Mouse (Mus musculus): ENCODE results near the gene Cc2d2a.
A peak's percentile ranks its signal among the peaks of the same experiment; 100 is the strongest.

Cc2d2a gene

DNA sequence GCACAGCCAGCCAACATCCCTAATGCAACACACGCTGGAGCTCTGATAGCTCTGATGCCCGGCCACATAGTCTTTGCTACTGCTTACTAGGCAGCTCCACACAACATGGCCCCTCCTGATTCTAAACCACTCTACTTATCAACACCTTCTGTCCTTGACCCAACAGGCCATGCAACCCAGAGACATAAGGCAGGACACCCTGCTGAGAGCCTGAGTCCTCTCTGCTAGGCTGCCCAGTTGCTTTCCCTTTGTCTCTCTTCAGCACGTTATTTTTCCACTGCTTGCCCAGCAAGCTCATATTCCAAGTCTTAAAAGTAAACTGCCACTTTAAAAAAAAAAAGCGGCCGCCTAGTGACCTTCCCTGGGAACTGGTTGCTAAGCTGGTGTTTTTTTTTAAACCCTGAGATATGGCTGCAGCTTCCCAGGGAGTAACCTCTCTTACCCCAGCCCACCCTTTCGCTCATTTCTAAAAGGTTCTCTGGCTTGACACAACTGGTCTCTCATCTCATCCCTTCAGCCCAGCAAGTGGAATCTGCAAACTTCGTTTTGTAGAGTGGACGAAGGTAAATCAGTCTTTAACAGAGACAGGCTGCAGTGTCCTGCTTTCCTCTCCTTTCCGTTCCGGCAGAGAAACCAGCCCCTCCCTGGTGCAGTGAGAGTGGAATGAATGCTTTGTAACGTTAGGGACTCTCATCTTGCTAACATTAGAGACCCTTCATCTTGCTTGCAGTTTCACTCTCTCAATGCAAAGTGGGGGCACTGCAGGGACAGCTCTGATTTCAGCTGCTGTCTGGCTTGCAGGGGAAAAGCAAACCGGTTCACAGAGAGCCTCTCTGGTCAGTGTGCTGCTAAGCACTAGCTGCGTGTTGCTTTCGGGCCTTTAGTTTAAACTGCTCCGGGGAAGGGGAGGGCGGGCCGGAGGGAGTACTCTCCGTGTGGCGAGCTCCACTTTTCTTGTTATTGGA is at the start of gene Cc2d2a:
Gene Cc2d2a, plus strand, starts transcription at position 350 of the 965 bp plus-strand sequence.
- peak; percentile 68 for DNase-seq

DNA sequence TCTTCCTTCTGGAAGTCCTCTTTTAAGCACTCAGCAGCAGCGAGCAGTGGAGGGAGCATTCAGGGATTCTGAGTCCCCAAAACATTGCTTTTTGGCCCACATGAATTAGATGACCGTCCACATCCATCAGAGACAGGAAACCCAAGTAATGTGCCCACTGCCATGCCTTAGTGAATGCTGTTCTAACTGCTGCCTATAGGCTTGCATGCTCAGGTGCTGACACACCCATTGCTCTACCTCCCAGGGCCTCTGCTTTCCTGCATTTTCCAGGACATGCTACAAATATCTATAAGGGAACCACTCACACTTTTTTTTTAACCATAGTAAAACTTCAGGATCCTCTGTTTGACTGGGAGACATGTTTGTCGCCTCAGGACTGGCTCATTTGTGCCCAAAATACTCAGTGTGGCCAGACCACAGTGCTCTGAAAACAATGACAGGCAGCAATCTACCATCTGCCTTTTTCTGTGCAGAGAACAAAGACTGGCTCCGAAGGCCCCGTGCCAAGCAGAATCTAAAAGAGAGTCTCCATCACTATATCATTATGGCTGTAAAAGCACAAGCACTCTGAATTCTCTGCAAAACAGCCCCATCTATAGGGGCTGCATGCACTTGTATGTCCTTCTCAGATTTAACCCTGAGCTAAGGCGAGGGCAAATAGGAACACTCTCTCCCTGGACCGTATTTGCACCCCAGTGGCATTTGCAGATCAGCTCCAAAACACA is 40.4 kb upstream of the Cc2d2a start:
- peak; percentile 18 for DNase-seq

DNA sequence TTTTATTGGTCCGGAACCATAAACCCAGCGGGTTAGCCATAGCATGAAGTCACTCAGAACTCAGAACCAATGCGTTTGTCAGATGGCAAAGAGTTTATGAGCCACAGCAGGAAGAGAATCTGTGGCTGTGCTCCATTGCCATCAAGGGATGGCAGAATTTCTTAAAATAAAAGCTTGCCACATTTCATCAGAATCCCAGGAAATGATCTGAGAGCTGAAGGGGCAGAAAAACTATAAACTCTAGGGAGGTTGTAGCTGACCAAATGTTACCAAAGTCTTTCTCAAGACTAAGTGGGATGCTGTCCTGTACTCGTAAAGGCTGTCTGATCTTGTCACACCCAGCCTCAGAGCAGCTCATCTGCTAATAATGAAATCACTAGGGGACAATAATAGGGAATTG is 36.7 kb upstream of the Cc2d2a start:
- no peak for DNase-seq

DNA sequence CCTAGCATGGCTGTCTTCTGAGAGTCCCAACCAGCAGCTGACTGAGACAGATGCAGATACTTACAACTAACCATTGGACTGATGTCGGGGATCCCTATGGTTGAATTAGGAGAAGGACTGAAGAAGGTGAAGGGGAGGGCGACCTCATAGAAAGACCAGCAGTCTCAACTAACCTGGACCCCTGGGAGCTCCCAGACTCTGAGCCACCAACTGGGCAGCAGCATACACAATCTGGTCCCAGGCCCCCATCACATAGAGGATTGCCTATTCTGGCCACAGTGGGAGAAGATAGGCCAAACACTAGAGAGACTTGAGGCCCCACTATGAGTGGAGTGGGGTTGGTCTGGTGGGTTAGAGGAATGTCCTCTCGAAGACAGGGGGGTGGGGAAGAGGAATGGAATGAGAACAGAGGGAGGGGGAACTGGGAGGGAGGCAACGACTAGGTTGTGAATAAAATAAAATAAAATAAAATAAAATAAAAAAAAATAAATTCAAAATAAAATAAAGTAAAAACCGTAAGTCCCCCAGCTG is 28.0 kb upstream of the Cc2d2a start:
- no peak for DNase-seq

DNA sequence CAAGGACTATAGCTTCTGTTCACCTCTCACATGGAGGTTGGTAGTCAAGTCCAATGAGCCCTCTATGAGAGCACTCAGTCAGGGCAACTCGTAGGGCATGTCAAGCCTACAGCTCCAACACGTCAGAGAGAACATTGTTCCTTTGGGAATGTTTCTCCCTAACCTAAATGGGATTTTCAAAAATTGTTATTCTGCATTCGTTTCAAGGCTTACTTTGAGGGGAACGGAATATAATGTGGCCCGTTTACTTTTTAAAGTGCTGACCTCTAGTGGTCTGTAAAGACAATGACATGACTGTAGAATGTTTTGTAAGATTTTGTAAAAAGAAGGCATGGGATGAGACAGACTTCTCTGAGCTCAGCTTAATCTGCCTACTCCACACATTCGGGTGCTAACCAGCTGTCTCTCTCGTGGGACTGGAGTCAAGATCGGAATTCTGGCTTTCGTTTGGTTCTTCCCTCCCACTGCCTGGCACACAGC is 27.5 kb upstream of the Cc2d2a start:
- no peak for DNase-seq

DNA sequence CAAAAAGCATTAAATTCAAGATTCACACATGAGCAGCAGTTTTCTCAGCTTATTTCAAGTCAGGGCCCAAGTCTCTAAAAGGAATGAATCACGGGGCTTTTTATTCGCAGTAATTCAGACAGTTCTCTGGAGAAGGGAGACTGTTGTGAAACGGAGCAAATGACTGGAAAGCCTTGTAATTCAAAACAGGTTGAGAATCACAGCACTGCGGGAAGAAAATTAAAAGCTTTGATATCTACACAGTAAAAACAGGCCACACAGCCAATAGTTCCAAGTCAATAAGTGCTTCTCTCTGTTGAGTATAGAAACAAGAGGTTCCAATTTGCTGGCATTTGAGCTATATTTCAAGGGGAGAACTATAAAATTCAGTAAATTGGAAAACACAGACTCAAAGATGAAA is 17.1 kb upstream of the Cc2d2a start:
- DNase-seq, result no peak

DNA sequence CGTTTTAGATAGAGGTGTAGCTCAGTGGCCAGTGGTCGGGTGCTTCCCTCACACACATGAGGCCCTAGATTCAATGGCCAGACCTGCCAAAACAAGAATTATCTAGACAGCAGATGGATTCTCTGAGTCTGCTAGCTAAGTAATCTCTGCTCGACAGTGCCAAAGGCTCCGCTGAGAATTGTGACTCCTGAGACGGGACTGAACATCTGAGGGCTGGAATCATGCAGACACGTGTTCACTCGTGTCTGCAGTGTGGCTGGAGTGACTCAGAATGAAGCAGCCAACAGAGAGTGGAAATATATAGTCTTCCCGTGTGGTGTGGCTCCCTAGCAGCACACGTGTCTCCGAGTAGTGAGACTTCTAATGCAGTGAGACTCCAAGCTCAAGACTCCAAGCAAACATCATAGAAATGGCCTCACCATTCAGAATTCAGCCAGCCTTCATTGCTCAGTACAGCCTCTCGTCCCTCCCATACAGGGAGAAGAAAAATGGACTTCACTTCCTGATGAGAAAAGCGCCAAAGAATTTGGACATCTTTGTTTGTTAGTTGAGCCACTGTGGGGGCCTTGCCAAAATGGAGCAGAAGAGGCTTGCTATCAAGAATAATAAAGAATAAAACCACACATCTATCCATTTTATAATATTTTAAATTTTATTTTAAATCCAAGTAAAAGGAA is 14.9 kb upstream of the Cc2d2a start:
- no peak for DNase-seq

DNA sequence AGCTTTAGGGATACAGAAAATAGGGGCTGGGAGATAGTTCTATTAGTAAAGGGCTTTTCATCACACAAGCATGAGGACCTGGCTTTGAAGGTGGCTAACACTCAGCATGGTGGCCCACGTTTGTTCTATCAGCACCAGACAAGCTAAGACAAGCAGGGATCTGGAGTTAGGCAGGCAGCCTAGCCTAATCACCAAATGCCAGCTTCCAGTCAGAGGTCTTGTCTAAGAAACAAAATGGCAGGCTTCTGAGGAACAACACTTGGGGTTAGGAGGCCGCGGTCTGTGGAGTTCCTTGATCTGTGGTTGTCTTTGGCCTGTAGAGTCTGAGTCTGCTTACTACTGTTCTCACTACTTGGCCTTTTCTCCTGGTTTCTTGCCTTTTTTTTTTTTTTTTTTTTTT is 648 bp upstream of the Cc2d2a start:
- no peak for DNase-seq

DNA sequence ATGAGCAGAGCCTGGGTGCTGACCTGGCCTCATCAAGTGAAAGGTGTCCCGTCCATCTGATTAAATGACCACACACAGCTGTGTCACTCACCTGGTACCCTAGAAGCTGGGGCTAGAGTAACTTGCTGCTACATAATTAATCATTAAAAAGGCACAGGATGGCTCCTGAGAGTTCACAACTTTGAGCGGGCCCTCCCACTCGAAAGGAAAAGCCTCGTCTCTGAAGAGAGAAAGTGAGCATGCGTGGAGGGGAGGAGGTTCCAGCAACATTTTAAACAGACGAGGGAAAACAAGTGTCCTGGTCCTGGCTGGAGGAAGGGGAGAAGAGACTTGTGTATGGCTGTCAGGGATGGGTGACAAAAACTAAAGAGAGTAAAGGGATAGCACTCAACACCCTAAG is 1.4 kb downstream of the Cc2d2a start:
- DNase-seq, result peak; percentile 27

DNA sequence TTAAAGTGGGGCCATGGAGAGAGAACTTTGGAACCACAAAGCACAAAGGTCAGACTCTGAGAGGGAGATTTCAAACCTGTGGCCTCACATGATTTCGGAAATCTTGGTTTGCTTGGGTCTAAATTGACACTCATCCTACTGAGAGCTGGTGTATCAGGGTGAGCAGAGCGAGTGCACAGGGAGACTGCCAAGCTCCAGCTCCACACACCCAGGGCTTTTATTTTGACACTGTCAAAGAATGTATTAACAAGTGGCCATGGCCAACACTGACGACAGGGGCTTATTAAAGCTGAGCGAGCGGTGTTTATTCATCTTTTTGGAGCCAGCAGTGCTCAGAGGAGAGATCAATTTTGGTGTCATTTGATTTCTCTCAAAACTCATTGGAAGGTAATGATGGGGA is 3.0 kb downstream of the Cc2d2a start:
- peak; percentile 38 for DNase-seq

DNA sequence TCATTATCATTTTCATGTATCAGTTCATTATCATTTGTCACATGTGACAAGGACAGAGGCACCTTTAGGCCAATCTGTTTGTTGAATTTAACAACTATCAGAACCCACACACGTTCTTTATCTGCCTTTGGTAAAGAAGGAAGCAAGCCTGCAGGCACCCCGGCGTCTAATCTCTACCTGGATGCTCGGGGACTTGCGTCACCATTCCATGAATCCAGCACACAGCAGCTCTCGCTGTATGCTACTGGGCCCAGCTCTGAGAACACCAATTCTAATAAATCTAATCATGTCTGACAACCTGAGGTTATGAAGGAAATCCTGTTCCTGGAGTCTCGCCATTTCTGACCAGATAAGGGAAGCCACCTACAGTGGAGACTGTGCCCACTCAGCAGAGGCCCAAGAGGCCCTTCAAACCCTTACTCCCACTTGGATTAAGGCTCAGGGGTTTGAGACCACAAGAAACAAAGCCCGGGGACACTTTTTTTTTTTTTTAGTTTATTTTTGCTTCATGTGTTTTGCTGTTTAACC is 7.0 kb downstream of the Cc2d2a start:
- peak; percentile 41 for DNase-seq

DNA sequence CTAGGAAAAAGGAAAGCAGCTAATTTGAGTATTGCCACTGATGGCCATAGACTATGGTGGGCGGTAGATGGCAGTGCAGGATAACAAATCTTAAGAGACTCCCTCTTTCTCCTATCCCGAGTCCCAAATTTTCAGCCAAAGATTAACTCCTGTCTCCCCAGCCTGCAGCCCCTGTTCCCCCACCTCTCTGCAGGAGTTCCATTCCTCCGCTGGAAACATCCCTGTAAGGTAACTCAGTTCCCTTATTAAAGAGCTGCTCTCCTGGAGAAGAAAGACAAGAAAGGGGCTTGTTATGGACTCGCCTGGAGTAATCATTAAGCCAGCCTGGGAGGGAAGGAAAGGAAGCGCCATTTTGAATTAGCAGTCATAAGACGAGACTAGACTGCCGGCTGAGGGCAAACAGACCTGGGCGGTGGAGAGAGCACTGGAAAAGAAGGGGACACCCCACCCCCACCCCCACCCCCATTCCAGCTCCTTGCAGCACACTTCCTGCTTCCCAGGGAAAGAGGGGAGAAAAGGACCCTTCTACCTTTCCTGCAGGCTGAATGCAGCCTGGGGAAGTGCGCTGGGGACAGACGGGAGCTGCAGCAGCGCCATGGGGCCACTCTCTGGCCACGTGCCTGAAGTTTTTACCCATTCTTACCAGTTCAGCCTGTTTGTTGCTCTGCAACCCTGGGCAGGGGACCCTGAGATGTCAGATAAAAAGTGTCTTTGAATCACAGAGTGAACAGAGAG is 10.2 kb downstream of the Cc2d2a start:
- peak; percentile 87 for DNase-seq

DNA sequence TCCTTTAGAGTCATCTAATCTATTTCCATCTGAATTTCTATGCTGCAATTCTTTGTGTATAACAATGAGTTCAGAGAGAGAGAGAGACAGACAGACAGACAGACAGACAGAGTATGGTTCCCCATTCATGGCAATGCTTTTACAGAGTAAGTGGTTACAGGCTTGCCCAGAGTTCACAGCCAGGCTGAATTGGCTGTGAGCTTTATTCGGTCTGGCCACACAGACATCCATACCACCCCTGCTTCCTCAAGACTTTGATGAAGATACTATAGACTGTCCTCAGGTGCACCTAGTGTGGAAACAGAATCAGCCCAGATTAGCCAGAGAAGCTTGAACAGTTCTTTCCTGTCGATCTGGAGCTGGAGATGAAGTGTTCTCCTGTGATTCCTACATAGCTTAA is 10.9 kb downstream of the Cc2d2a start:
- no peak for DNase-seq

DNA sequence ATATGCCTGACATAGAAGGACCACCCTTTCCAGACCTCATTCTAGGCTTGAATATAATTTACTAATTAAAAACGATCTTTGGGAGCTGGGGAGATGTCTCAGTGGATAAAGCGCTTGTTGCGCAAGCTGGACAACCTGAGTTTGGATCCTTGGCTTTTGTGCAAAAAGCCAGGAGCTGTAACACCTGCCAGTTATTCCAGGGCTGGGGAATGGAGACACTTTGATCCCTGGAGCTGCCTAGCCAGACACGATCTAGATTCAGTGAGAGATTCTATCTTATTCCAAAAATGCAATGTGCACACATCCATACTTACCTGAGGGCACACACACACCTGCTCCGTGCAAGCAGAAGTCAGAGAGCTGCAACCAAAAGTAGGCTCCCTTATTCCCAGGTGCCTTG is 23.3 kb downstream of the Cc2d2a start:
- no peak for DNase-seq

DNA sequence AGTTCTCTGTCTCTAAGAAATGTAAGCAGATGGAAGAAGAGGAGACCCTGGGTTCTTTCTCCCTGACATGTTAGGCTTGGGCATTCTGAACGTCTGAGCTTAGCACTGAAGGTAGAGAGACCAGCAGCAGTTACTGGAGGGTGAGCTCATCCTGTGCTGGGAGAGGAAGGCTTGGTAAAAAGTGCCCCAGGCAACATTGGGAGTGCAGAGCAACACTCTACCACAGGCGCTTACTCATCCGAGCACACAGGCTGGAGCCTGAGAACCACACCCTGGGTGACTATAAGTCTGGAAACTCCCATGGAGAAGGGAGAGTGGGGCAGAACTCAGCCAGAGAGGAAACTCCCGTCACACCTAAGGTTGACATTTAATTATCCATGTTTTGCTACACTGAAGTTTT is 30.3 kb downstream of the Cc2d2a start:
- no peak for DNase-seq

DNA sequence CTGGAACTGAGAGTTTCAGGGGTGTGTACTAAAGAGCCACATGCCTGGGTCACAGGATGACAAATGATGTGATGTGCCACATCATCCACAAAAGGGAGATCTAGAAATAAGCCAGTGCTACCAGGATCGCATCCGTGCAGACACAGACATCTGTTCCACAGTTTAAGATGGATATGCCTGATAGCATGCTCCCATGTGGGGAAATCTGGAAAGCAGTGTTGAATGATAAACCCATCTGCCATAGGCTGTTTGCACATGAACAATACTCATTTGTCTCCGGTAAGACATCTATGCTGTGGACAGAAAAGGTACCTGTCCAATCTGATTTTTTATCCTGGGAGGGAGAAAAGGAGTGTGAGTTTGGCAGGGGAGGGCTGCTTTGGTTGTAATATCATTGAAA is 35.0 kb downstream of the Cc2d2a start:
- DNase-seq, result no peak

DNA sequence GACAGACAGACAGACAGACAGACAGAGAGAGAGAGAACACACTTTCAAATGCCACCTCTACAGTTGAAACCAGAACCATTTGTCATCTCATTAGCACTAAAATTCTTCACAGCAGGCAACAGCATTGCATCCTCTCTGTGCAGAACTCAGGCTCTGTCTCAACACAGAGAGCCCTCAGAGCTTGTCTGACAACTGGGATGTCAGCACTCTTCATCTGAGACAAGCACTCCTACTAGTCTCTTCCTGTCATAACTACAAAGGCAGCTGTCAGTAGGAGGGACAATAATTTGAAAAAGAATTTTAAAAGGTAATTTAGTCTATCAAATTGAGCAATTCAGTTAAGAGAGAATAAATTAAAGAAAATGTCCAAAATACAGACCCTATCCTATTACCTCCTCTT is 37.1 kb downstream of the Cc2d2a start:
- no peak for DNase-seq

DNA sequence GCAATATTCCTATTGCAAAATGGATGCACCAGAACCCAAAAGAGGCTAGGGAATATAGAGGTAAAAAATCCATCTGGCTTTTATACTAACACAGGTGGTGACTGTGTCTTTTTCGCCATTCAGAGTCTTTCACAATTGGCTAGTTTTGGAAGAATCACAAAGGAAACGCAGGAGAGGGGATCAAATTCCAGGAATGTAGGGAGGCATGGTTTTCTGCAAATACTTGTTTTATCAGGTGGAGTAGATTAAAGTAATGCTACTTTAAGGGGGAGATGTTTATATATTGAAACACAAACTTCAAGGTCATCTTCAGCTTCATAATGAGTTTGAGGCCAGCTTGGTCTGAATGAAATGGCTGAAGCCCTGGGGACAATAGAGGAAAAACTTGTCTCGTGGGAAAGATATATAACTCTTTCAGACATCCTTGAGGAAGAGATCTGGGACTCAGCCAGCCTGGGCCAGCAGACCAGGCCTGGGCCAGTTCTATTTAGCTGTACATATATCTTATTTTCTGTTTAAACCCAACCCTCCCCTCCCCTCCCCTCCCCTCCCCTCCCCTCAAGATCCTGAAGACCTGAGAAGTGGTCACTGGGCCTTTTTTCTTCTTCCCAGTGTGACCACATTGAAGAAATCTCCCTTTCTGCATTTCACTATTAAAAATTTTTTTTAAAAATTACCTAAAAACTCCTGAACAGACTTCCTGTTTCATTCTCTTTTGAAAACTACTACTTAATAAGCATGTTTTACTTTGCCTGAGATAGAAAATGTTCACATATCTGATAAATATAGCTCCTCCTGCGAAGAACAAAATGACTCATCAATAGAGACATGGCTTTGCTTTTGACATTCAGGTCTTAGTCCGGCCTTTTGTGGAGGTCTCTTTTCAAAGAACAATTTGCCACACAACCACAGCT is 59.6 kb downstream of the Cc2d2a start:
- no peak for DNase-seq

DNA sequence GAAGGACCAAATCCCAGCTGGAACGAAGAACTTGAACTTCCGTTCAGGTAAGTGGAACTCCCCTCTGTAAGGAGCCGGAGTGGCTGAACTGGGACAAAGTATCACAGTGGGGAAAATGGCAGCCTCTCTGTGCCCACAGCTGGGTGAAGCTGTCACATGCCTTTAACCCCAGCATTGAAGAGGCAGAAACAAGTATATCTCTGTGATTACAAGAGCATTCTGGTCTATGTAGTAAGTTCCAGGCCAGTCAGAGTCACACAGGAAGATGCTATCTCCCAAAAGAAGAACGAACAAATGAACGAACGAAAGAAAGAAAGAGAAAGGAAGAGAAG is 60.3 kb downstream of the Cc2d2a start:
- DNase-seq, result no peak

DNA sequence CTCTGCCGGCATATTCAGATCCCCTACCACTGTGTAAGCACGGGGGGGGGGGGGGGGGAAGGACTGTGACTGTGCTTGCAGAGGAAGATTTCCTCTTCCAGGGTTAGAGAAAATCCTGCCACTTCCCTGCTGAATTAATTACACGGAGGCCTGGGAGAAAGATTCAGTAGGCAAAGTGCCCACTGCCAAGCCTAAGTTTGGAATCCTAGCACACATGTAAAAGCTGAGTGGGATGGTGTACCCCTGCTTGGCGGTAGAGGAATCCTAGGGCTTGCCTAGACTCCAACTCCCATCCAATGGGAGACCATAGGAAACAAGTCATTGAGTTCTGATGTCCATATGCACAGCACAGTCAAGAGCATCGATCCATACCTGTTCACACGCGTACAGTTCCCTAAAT is 61.7 kb downstream of the Cc2d2a start:
- no peak for DNase-seq

All from kidney, postnatal 10 days (tissue).